Mouse (Mus musculus): ENCODE measurements around the gene Stk26. TPM values are rescaled to one million over a fixed set of nuclear protein-coding genes. Genes with fewer than 3 reads are reported as not detected.

The Stk26 gene
- total and polyA plus RNA-seq, 3 experiments = 1.0 to 3.4 (median 2.2) TPM

DNA sequence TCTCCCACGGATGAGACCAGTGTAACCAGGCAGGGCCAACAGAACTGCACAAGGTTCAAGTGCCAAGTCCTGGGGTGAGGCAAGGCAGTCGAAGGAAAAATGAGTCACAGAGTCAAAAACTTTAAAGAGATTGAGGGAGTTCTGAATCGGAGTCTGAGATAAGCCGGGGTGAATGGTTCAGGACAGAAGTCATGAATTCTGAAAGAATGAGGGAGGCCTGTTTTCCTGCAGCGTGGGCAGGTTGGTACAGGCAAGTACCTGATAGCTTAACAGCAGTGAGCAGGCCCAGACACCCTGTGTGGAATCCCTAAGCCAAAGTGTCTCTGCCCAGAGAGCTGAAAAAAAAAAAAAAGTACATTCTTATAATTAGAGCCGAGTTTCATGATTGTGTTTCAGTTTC, 17.0 kb upstream of the Stk26 start:
- peak in 1 of 2 experiments; percentile 4 for DNase-seq
- Histone ChIP-seq H3K27me3 (ENCODE audit: control insufficient read depth, insufficient read depth, low read length) (no peaks in the 10 kb centered on the region), H3K9ac (ENCODE audit: low read depth, low read length) (no peak overlapping the region), H3K36me3 (ENCODE audit: control insufficient read depth, insufficient read depth, low read length) (no peaks in the 10 kb centered on the region), H3K79me2 (replicated peaks; ENCODE audit: control insufficient read depth, insufficient read depth, low read length) (no peaks in the 10 kb centered on the region), H3K27ac (no peak overlapping the region), H3K4me3 (no peak overlapping the region), H3K4me1 (ENCODE audit: control insufficient read depth, insufficient read depth, low read length) (no peaks in the 10 kb centered on the region)
- 36% methylated on average over 6 of the region's 6 CpGs for WGBS
- intact Hi-C loops (cut with DNase I) = no loop called here
- TF ChIP-seq CTCF (IDR thresholded peaks at IDR 0.05) (no peak), POLR2A (IDR thresholded peaks at IDR 0.05; ENCODE audit: insufficient read depth, low read depth, low read length) (no peak), EP300 (IDR thresholded peaks at IDR 0.05; ENCODE audit: insufficient read depth, low read depth, low read length) (no peak)

DNA sequence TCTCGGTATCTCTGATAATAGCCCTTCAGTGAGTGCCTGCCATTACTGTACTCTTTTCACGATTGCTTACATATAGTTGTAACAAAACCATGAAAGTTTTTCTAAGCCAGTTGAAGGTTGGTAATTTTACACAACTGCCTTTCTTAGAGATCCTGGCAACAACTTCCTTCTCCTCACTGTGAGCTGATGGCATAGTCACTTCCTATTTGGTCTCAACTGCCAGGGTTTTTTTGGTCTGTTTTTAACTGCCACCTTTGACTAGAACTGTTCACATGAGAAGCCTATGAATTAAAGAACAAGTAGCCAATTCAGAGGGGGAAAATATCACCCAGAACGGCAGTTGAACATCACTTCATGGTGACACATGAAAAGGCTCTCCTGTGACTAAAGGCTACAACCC, 5.3 kb upstream of the Stk26 start:
- Histone ChIP-seq H3K27ac (no peak overlapping the region), H3K4me3 (no peak overlapping the region), H3K27me3 (ENCODE audit: control insufficient read depth, insufficient read depth, low read length) (no peaks in the 10 kb centered on the region), H3K9ac (ENCODE audit: low read depth, low read length) (no peak overlapping the region), H3K36me3 (ENCODE audit: control insufficient read depth, insufficient read depth, low read length) (no peaks in the 10 kb centered on the region), H3K4me1 (ENCODE audit: control insufficient read depth, insufficient read depth, low read length) (no peaks in the 10 kb centered on the region), H3K79me2 (replicated peaks; ENCODE audit: control insufficient read depth, insufficient read depth, low read length) (no peaks in the 10 kb centered on the region)
- intact Hi-C loops (cut with DNase I) = no loop called here
- 80% methylated on average over 3 of the region's 3 CpGs for WGBS
- TF ChIP-seq EP300 (IDR thresholded peaks at IDR 0.05; ENCODE audit: insufficient read depth, low read depth, low read length) (no peak), CTCF (IDR thresholded peaks at IDR 0.05) (no peak), POLR2A (IDR thresholded peaks at IDR 0.05; ENCODE audit: insufficient read depth, low read depth, low read length) (no peak)
- no peak for DNase-seq

- TF ChIP-seq EP300 (IDR thresholded peaks at IDR 0.05; ENCODE audit: insufficient read depth, low read depth, low read length) (no peak), POLR2A (IDR thresholded peaks at IDR 0.05; ENCODE audit: insufficient read depth, low read depth, low read length) (no peak), CTCF (IDR thresholded peaks at IDR 0.05) (no peak)
- H3K36me3 ChIP-seq (ENCODE audit: control insufficient read depth, insufficient read depth, low read length) = no peaks in the 10 kb centered on the region
- H3K9ac ChIP-seq (ENCODE audit: low read depth, low read length) = no peak overlapping the region
- H3K27ac ChIP-seq = no peak overlapping the region
- no peaks in the 10 kb centered on the region for H3K79me2 ChIP-seq (replicated peaks; ENCODE audit: control insufficient read depth, insufficient read depth, low read length)
- WGBS = 45% methylated on average over 10 of the region's 10 CpGs
- no peak for DNase-seq
- H3K4me1 ChIP-seq (ENCODE audit: control insufficient read depth, insufficient read depth, low read length) = no peaks in the 10 kb centered on the region
- H3K27me3 ChIP-seq (ENCODE audit: control insufficient read depth, insufficient read depth, low read length) = no peaks in the 10 kb centered on the region
- intact Hi-C loops (cut with DNase I) = no loop called here
- no peak overlapping the region for H3K4me3 ChIP-seq
Observed at GRCm38 (mm10) chrX:50836029-50836691, 4.7 kb upstream of the Stk26 start.

DNA sequence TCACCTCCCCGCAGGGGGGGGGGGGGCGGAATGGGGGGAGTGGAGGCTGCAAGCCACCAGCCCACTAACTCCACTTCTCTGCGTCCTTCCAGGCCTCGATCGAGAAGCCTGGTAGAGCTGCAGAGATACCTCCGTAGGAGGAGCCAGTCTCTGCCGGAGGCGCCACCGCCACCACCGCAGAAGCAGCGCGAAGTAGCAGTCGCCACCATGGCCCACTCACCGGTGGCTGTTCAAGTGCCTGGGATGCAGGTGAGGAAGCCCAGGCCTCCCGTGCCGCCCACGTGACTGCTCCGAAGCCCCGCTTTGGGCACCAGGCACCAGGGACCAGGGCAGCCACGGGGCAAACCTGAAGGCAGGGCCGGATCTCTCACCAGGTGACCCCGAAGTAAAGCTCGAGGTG, 740 bp downstream of the Stk26 start:
- intact Hi-C loops (cut with DNase I) = no loop called here
- no peaks in the 10 kb centered on the region for H3K27me3 ChIP-seq (ENCODE audit: control insufficient read depth, insufficient read depth, low read length)
- H3K4me1 ChIP-seq (ENCODE audit: control insufficient read depth, insufficient read depth, low read length) = no peaks in the 10 kb centered on the region
- peak overlapping the region; percentile 44 for H3K4me3 ChIP-seq
- H3K9ac ChIP-seq (ENCODE audit: low read depth, low read length) = peak overlapping the region; percentile 28
- H3K36me3 ChIP-seq (ENCODE audit: control insufficient read depth, insufficient read depth, low read length) = no peaks in the 10 kb centered on the region
- H3K27ac ChIP-seq = no peak overlapping the region
- no peaks in the 10 kb centered on the region for H3K79me2 ChIP-seq (replicated peaks; ENCODE audit: control insufficient read depth, insufficient read depth, low read length)
- no peak for TF ChIP-seq CTCF (IDR thresholded peaks at IDR 0.05)
- no peak for TF ChIP-seq EP300 (IDR thresholded peaks at IDR 0.05; ENCODE audit: insufficient read depth, low read depth, low read length)
- TF ChIP-seq POLR2A (IDR thresholded peaks at IDR 0.05; ENCODE audit: insufficient read depth, low read depth, low read length) = no peak
- peak; percentile 13 to 25 for DNase-seq
- WGBS = 24% methylated on average over 21 of the region's 23 CpGs

DNA sequence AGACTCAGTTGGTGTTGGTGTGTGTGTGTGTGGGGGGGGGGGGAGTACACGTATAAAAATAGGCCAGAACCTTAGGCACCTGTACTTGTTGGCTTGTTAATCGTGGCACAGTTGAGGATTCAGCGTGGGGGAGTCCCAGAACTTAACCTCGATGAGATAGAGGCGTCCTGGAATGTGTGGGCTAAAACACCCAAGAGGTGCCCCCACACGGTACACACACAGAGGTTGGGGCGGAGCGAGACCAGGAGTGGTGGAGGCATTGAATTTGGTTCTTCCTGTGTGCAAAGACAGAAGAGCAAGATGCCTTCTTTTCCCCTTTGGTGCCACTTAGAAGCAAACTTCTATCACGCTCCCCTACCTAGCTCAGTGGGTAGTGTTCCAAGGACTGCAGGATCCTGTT, 1.2 kb downstream of the Stk26 start:
- WGBS = 50% methylated on average over 9 of the region's 9 CpGs
- Histone ChIP-seq H3K79me2 (replicated peaks; ENCODE audit: control insufficient read depth, insufficient read depth, low read length) (no peaks in the 10 kb centered on the region), H3K4me1 (ENCODE audit: control insufficient read depth, insufficient read depth, low read length) (no peaks in the 10 kb centered on the region), H3K9ac (ENCODE audit: low read depth, low read length) (no peak overlapping the region), H3K27me3 (ENCODE audit: control insufficient read depth, insufficient read depth, low read length) (no peaks in the 10 kb centered on the region), H3K4me3 (no peak overlapping the region), H3K36me3 (ENCODE audit: control insufficient read depth, insufficient read depth, low read length) (no peaks in the 10 kb centered on the region), H3K27ac (no peak overlapping the region)
- no peak for TF ChIP-seq EP300 (IDR thresholded peaks at IDR 0.05; ENCODE audit: insufficient read depth, low read depth, low read length)
- TF ChIP-seq CTCF (IDR thresholded peaks at IDR 0.05) = no peak
- no peak for TF ChIP-seq POLR2A (IDR thresholded peaks at IDR 0.05; ENCODE audit: insufficient read depth, low read depth, low read length)
- intact Hi-C loops (cut with DNase I) = no loop called here
- no peak for DNase-seq

GRCm38 (mm10) chrX:50850428-50851184, 9.8 kb downstream of the Stk26 start:
- H3K4me1 ChIP-seq (ENCODE audit: control insufficient read depth, insufficient read depth, low read length) = no peaks in the 10 kb centered on the region
- no peaks in the 10 kb centered on the region for H3K36me3 ChIP-seq (ENCODE audit: control insufficient read depth, insufficient read depth, low read length)
- WGBS = 75% methylated on average over 6 of the region's 6 CpGs
- no peak overlapping the region for H3K9ac ChIP-seq (ENCODE audit: low read depth, low read length)
- no peak for TF ChIP-seq CTCF (IDR thresholded peaks at IDR 0.05)
- no peak for TF ChIP-seq POLR2A (IDR thresholded peaks at IDR 0.05; ENCODE audit: insufficient read depth, low read depth, low read length)
- no peak for TF ChIP-seq EP300 (IDR thresholded peaks at IDR 0.05; ENCODE audit: insufficient read depth, low read depth, low read length)
- H3K4me3 ChIP-seq = no peak overlapping the region
- H3K79me2 ChIP-seq (replicated peaks; ENCODE audit: control insufficient read depth, insufficient read depth, low read length) = no peaks in the 10 kb centered on the region
- intact Hi-C loops (cut with DNase I) = no loop called here
- H3K27ac ChIP-seq = no peak overlapping the region
- no peaks in the 10 kb centered on the region for H3K27me3 ChIP-seq (ENCODE audit: control insufficient read depth, insufficient read depth, low read length)
- no peak for DNase-seq
